Mouse (Mus musculus) c-Kit-positive CD71-positive TER-119-positive erythroid progenitor cells, embryonic 14.5 days (primary cell): ENCODE data around the gene Dhx58.

Experiments
- DNase-seq: peaks from one replicate; pipeline ENCODE4 v3.0.0-alpha.2; 2013; ENCODE audit warnings: low spot score

Dhx58 gene

GRCm38 (mm10) chr11:100721776-100722492 lies 17.9 kb upstream of the Dhx58 start:
- no peak for DNase-seq

- no peak for DNase-seq
Measured at GRCm38 (mm10) chr11:100721254-100721653, 17.2 kb upstream of the Dhx58 start.

DNA sequence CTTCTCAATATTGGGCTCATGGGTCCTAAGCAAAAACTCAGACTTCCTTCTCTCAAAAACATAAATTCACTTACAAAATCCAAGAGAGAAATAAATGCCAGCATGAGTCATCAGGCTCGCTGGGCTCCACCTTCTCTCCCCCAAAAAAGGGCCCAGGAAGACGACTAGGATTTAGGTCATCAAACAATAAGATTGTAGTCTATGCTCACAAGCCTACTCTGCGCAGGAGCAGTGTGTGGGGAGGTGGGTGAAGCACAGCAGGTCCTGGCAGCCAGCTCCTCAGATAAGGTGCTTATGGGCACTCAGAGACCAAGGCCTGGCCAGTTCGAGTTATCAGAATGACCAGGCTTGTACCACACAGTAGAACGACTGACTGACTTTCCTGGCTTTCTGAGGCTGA lies 16.3 kb upstream of the Dhx58 start:
- DNase-seq = no peak

GRCm38 (mm10) chr11:100719893-100720292 lies 15.8 kb upstream of the Dhx58 start:
- no peak for DNase-seq

- DNase-seq = no peak
Measured at GRCm38 (mm10) chr11:100719312-100719711, 15.2 kb upstream of the Dhx58 start.

DNA sequence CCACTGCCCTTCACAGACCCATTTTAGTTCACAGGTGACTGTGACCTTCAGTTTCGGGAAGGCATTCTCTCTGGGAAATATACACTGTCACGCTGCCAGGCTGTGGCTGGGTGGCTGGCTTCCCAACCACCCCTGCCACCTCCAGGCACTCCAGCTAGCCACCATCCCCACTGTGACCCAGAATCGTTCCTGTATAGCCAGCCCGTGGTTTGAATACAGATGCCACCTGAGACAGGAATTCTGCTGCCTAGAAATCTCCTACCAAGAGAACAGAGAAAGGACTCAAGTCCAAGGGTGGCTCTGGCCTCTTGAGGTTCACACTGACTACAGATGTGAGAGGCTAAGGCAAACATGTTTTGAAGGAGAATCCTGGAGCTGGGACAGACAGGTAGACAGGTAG lies 14.8 kb upstream of the Dhx58 start:
- no peak for DNase-seq

DNA sequence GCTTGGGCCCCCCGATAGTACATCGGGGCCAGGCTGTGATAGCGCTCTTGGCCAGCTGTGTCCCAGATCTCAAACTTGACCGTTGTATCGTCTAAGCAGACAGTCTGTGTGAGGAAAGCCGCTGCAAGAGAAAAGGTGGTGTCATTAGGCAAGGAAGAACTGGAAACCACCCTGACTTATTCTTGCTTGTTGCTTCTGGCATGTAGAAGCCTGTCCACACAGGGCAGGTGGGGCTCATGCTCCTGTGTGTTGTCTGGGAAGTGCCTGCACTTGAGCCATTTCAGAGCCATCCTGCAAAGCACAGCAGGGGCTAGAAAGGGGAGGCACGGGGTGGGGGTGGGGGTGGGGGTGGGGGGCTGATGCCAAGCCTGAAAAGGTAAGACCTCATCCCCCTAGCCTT lies 14.4 kb upstream of the Dhx58 start:
- no peak for DNase-seq

DNA sequence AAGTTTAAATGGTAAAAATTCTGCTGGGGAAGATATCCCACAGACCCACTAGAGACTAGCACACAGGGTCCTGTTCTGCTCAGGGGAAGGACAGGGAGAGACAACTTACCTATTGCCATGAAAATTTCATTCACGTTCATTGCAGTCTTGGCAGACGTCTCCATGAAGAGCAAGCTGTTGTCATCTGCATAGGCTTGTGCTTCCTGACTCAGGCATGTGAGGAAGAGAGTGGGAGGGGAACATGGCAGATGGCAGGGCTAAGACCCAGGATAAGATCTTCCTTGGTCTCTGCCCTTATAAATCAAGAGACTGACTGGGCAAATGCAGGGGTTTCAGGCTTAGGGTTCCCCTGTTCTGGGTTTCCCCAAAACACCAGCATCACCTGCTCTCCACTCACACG lies 12.6 kb upstream of the Dhx58 start:
- DNase-seq = no peak

DNA sequence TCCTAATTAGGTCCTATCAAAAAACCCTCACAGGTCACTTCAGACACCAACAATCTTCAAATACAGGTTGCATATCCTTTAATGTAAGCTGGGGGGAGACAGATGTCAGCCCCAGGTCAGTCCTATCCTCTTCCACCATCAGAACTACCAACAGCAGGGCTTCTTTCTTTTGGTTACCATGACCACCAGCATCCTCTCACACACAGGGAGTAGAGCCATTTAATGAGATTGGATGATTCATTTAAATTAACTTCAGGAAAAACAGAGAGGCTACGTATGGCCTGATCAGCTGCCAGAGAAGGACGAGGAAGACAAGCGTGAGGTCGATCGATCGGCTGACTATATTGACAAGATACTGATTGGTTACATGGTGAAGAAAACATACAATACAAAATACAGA lies 10.9 kb upstream of the Dhx58 start:
- DNase-seq = no peak

DNA sequence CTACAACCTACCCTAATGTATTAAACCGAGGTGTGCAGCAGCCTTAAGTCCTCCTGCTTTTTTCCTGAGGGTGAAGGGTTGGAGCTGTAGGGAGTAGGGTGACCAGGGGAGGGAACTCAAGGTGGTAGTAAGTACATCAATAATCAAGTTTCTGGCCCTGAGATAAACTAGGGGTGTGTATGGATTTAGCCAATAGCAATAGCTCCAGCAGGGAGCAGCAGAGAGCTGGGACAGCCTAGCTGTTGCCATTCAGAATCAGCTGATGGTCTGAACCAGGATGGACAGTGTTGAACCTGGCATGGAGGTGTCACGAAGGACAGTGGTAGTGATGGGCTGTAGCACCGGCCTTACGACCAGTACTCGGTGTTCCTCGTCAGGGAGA lies 10.5 kb upstream of the Dhx58 start:
- DNase-seq = peak; percentile 80

- peak; percentile 74 for DNase-seq
Measured at GRCm38 (mm10) chr11:100713735-100714533, 9.9 kb upstream of the Dhx58 start, which contains the start of gene Hspb9. Gene Hspb9, plus strand, starts transcription at chr11:100713850.

GRCm38 (mm10) chr11:100713174-100713573 lies 9.1 kb upstream of the Dhx58 start:
- DNase-seq = no peak

- peak; percentile 68 for DNase-seq
Measured at GRCm38 (mm10) chr11:100711783-100712615, 7.9 kb upstream of the Dhx58 start, which contains the start of gene Kat2a. Gene Kat2a, minus strand, starts transcription at chr11:100712465.

GRCm38 (mm10) chr11:100710977-100711376 lies 6.9 kb upstream of the Dhx58 start:
- no peak for DNase-seq

GRCm38 (mm10) chr11:100710528-100710927 lies 6.5 kb upstream of the Dhx58 start:
- no peak for DNase-seq

DNA sequence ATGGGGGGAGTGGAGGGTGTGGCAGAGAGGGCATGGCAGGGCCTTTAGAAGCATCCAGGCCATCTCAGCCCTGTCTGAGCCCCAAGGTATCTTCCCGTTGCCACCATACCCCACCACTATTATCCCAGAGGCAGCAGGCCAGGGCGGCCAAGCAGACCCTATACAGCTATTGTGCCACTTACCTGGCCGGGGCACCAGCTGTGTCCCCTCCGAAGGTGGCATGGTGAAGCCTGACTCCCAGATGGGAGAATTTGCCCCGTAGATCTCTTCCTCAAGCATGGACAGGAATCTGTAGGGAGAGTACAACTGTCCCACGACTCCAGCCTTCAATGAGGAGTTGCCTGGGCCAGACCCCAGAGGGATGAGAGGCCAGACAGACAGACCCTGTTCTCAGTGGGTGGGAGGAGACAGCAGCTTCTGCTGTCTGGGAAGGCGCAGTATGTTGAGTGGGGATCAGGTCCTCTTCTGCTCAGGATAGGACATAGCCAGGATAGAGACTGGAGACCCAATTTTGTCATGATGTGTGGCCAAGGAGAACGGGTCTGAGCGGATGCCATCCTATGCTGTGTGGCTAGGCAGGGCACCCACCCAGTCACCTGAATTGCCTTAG lies 5.2 kb upstream of the Dhx58 start:
- DNase-seq = no peak

DNA sequence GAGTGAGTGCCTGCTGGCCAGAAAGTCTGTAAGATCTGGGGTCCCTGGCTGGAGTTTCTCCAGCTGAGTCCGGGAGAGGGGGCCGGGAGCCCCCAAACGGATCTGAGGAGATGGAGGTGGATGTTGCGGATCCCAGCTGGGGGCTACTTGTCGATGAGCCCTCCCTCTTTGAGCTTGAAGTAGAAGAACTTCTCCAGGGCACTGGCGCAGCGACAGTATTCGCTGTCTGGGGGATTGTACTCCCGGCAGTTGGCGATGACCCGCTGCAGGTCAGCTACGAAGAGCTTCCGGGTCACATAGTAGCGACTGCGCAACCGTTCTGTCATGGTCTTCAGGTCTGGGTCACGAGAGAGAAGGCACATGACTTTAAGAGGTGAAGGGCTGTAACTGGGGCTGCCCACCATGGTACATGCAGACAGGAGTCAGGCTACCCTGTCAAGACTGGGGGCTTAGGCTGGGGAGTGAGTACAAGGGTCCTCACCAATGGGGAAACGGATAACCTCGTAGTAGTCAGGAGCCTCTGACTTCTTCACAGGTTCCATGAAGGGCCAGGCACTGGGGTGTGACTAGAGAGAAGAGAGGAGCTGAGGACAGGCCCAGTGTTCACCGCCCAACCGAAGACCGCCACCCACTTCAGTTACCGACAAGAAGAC lies 1.1 kb upstream of the Dhx58 start:
- no peak for DNase-seq

DNA sequence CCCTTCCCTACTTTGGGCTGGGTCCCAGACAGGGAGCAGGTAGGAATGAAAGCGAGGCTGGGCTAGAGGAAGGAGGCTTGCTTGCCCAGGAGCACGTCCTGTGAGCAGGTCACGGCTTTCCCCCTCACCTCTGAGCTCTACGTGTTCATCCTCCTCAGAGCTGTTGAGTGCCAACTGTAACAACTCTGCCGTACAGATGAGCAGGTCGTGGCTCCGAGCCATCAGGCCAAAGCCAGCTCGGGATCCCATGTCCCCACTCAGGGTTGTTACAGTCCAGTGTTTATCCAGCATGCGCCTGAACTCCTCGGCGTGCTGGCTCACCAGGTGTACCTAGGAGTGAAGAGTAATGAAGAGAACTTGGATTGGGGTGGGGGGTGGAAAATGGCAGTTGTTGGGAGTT lies 705 bp downstream of the Dhx58 start:
- no peak for DNase-seq

DNA sequence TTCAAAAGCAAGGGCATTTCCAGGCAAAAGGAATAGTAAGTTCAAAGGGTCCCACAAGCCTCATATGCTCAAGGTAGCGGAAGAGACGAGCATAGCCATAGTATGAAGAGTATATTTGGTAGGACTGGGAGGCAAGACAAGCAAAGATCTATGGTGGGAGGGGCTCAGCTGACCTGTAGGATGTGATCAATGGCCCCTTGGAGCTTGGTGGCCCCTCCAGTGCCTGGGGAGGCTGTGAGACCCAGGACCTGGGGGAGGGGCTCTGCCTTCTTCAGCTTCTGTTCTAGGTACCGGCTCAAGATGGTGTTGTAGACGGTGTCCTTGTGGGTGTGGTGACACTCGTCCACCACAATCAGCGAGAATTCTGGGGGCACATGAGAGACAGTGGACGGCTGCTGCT lies 1.2 kb downstream of the Dhx58 start:
- DNase-seq = no peak

DNA sequence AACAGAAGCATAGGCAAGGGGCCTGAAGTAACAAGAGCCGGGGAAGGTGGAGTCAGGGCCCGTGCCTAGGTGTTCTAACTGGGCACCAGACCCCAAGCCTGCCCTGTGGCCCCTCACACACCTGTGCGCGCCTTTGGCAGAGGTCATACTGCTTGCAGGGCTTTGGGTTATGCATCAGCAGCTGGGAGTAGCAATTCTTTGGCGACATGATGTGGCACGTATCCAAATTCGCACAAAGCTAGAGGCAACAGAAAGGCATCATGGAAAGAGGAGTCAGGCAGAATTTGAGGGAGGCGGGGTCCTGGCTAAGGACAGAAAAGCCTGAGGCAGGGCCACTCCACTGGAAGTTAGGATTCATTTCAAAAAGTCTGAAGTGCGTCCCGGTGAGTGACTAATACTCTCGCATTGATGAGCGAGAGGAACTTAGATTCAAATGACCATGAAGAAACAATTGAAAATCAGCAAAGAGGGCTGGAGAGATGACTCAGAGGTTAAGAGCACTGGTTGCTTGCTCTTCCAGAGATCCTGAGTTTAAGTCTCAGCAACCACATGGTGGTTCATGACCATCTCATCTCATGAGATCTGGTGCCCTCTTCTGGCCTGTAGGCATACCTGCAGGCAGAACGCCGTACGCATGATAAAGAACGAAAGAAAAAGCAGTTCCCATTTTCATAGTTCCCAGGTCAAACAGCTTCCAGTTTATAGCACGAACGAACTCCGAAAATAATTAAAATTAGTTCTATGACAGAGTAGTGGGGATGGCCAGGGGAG lies 1.8 kb downstream of the Dhx58 start:
- peak; percentile 77 for DNase-seq

DNA sequence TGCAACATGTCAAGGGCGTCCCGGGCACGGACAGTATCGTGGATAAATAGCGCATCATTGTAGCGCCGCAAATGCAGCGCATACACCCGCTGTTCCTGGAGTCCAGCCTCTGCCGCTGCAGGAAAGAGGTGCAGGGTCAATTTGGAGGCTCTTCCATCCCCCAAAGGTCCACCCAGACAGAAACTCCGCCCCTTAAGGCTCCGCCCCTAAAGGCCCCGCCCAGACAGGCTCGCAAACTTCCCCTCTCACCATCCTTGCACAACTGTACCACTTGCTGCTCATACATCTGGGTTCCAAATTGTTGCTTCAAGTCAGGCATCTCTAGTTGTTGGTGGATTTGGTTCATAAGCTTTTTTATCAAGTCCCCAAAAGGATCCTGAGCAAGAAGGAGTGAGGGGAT lies 2.8 kb downstream of the Dhx58 start:
- peak; percentile 57 for DNase-seq
